Mouse (Mus musculus): ENCODE data around the gene Col16a1. TPM values are rescaled to one million over a fixed set of nuclear protein-coding genes. Genes with fewer than 3 reads are reported as not detected.

The Col16a1 gene
- polyA plus RNA-seq, 1 experiment from 2014 or later, result 8.7 TPM

DNA sequence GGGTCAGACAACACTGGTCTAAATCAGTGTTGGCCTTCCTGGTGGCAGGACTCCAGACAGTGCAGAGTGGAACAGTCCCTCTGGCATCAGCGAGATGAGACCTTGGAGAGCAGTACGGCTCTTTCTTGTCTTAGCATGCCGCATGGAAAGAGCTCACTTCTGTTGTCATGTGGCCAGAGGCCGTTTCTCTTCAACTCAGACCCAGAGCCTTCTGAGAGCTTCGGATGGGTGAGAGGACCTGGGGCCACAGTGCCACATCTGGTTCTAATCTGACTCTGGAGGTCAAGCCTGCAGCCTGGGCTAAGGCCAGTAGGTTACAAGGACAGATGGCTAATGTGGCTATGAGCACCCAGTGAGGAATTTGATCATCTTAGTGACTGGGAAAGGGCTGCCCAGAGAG lies 78.3 kb downstream of the Col16a1 start:
- Histone ChIP-seq H3K27ac (no peak overlapping the region), H3K36me3 (peaks cover 76% of the 10 kb centered on the region), H3K27me3 (ENCODE audit: insufficient read depth, poor library complexity, severe bottlenecking) (peaks cover 5% of the 10 kb centered on the region; the same call in 1 of the 2 replicates), H3K4me3 (no peak overlapping the region), H3K9me3 (no peaks in the 10 kb centered on the region), H3K4me1 (replicated peaks) (peaks cover 43% of the 10 kb centered on the region)
- peak; percentile 39 for DNase-seq (ENCODE audit: low spot score)
- WGBS, result 59% methylated on average over 5 of the region's 5 CpGs

DNA sequence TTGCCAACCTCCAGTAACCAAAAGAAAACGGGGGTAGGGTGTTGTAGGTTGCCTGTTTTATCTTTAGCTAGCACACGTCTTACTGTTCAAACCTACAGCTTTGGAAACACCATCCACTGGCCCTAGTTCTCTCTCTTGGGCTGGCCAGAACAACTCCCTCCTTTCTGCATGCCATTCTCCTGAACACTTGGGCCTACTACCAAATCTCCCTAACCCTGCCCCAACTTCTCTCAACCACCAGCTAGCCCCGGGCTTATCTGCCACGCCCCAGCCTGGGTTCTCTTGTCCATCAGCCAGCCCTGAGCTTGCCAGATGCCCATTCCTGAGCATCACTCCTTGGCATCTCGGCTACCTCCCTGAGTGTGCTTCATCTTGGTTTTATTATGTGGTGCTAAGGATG lies 81.3 kb downstream of the Col16a1 start:
- H3K4me1 ChIP-seq (replicated peaks), result peaks cover 28% of the 10 kb centered on the region
- H3K9me3 ChIP-seq, result no peaks in the 10 kb centered on the region
- H3K4me3 ChIP-seq, result no peak overlapping the region
- H3K36me3 ChIP-seq, result peaks cover 47% of the 10 kb centered on the region
- WGBS, result 85% methylated on average over 5 of the region's 5 CpGs
- peaks cover 5% of the 10 kb centered on the region; the same call in 1 of the 2 replicates for H3K27me3 ChIP-seq (ENCODE audit: insufficient read depth, poor library complexity, severe bottlenecking)
- no peak overlapping the region for H3K27ac ChIP-seq
- no peak for DNase-seq (ENCODE audit: low spot score)

DNA sequence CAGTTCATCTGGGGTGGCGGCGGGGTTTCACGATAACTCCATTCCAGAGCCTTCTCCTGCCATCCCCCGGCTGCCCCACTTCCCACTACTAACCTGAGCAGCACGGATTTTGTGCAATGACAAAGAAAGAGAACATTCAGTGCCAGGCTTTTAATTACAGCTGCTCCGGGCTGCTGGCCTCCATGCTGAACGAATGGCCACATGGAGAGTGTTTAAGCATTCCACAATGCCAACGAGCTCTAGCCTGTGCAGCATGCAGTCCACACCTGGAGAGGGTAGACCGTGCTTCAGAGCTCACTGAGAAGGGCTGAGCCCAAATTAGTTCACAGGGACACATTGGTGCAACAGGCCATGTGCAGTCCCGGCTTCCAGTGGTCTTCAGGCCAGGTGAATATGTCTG lies 82.4 kb downstream of the Col16a1 start:
- H3K27ac ChIP-seq, result no peak overlapping the region
- H3K4me1 ChIP-seq (replicated peaks), result peaks cover 31% of the 10 kb centered on the region
- no peaks in the 10 kb centered on the region for H3K9me3 ChIP-seq
- no peak for DNase-seq (ENCODE audit: low spot score)
- no peak overlapping the region for H3K4me3 ChIP-seq
- H3K27me3 ChIP-seq (ENCODE audit: insufficient read depth, poor library complexity, severe bottlenecking), result peaks cover 5% of the 10 kb centered on the region; the same call in 1 of the 2 replicates
- peaks cover 35% of the 10 kb centered on the region for H3K36me3 ChIP-seq
- 79% methylated on average over 10 of the region's 10 CpGs for WGBS

DNA sequence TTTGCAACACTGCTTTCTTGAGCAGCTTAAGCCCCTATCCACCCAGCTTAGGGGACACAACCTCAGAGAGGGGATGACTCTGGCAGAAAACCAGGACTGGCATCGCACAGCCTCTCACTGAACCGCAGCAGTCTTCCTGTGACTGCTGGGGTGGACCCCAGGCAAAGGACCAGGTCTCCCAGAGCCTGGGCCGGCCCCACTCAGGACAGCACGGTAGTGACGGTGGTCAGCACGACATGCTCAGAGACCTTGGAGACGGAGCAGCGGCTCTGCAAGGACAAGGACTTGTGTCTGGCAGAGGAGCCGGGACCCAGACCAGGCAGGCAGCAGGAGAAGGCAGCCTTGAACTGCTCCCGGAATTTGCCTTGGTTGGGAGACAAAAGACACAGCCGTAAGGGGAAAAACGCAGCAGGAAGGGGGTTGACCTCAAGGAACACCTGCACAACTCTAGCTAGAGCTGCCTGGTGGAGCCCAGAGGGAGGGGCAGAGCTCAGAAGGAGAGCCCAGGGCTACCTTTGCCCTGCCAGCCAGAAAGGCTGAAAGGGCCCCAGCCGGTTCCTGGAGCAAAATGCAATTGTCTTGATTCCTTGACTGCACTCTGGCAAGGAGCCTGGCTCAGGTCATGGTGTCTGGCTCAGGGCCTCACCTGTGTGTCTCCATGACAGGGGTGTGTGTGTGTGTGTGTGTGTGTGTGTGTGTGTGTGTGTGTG lies 83.2 kb downstream of the Col16a1 start:
- Histone ChIP-seq H3K27me3 (ENCODE audit: insufficient read depth, poor library complexity, severe bottlenecking) (peaks cover 10% of the 10 kb centered on the region; the same call in 1 of the 2 replicates), H3K27ac (no peak overlapping the region), H3K4me3 (no peak overlapping the region), H3K36me3 (peaks cover 28% of the 10 kb centered on the region), H3K9me3 (no peaks in the 10 kb centered on the region), H3K4me1 (replicated peaks) (peaks cover 35% of the 10 kb centered on the region)
- 54% methylated on average over 13 of the region's 13 CpGs for WGBS
- DNase-seq (ENCODE audit: low spot score), result no peak

DNA sequence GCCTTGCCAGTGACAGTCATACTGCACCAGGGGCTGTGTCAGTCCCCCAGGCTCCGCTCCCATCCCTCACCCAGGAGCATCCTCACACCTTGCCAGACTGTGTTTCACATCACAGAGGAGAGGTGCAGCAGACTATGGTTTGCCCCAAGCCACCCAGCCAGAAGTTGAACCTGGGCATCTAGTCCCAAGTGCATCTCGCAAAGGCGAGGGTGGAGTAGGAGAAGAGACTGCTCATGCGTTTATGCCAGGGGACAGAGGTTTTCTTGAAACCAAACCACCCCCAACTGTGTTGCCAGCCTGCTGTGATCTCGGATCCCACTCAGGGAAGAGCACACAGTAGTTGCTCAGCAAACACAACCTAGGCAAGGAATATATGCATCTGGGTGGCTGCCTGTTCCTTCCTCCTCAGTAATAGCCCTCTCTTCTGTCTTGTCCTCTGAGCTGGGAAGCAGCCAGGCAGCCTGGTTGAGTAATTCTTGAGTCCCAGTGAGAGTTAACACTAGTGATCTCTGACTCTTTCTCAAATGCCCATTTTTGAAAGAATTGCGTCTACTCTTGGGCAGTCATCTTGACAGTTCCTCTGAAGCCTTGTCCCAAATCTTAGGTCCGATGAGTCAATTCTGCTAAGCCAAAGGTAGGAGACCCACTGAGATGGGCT lies 83.9 kb downstream of the Col16a1 start:
- DNase-seq (ENCODE audit: low spot score), result no peak

DNA sequence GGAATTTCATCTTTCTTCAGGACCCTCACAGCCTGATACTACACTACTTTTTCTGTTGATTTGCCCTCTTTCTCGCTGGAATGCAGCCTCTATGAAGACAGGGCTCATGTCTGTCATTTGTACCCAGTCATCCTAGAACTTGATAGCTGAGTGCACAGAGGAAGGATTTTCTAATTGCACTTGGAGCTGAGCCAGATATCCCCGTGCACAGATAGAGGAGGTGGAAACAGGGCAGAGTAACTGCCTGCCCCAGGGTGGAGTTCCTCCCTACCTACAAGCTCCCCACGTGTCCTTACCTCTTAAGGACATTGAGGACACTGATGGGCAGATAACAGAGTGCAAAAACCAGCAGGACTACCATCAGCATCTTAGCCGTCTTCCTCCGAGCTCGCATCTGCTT lies 85.8 kb downstream of the Col16a1 start:
- DNase-seq (ENCODE audit: low spot score), result no peak
- peak overlapping the region; percentile 23; the same call in 1 of the 2 replicates for H3K27ac ChIP-seq
- WGBS, result 73% methylated on average over 6 of the region's 6 CpGs
- peaks cover 32% of the 10 kb centered on the region for H3K4me1 ChIP-seq (replicated peaks)
- H3K9me3 ChIP-seq, result no peaks in the 10 kb centered on the region
- H3K4me3 ChIP-seq, result no peak overlapping the region
- H3K36me3 ChIP-seq, result 0 out of 2 replicates have a peak, but pooled peaks cover 2% of the 10 kb centered on the region
- H3K27me3 ChIP-seq (ENCODE audit: insufficient read depth, poor library complexity, severe bottlenecking), result peaks cover 34% of the 10 kb centered on the region

More for the DNA sequence above, 83.9 kb downstream of the Col16a1 start:
- Histone ChIP-seq H3K27me3 (ENCODE audit: insufficient read depth, poor library complexity, severe bottlenecking) (peaks cover 16% of the 10 kb centered on the region; the same call in 1 of the 2 replicates), H3K36me3 (peaks cover 20% of the 10 kb centered on the region), H3K4me3 (no peak overlapping the region), H3K9me3 (no peaks in the 10 kb centered on the region), H3K27ac (no peak overlapping the region), H3K4me1 (replicated peaks) (peaks cover 29% of the 10 kb centered on the region)
- WGBS, result 84% methylated on average over 7 of the region's 7 CpGs

DNA sequence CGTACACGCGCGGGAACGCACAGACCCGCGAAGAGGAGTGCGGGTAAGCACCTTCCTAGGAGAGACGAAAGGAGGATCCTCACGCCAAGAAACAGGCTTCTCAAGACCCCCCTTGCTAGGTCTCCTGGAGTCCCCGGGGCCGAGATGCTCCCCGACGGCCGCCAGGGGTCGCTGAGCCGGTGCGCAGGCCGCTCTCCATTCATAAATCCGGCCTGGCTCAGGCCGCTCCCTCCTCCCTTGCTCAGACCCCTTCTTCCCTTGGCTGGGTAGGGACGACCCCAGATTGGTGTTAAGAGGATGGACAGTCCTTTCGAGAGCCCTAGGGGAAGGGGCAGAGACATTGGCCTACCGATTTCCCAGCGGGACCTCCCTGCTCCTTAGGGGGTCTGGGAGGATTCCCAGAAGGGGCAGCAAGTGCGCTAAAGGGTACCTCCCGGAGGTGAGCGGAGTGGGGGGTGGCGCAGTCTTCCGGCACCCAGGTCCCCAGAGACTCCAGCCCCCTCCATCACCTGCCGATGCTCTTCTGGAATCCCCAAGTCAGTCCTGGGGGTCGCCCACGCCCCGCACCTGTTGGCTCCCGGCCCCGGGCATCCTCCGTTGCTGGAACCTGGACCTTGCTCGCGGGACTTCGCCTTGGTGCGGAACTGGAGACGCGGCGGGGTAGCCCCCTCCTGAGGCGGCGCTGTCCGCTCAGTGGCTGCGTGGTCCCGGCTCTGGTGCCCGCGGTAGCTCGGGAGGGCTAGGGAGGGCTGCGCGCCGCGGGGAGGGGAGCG lies 91.0 kb downstream of the Col16a1 start:
- WGBS, result under 1% methylated on average over 57 of the region's 57 CpGs
- H3K9me3 ChIP-seq, result no peaks in the 10 kb centered on the region
- H3K36me3 ChIP-seq, result no peaks in the 10 kb centered on the region
- peak overlapping the region; percentile 60 for H3K4me3 ChIP-seq
- DNase-seq (ENCODE audit: low spot score), result peak; percentile 87
- H3K27me3 ChIP-seq (ENCODE audit: insufficient read depth, poor library complexity, severe bottlenecking), result peaks cover 82% of the 10 kb centered on the region
- H3K4me1 ChIP-seq (replicated peaks), result peaks cover 39% of the 10 kb centered on the region
- H3K27ac ChIP-seq, result peak overlapping the region; percentile 59

DNA sequence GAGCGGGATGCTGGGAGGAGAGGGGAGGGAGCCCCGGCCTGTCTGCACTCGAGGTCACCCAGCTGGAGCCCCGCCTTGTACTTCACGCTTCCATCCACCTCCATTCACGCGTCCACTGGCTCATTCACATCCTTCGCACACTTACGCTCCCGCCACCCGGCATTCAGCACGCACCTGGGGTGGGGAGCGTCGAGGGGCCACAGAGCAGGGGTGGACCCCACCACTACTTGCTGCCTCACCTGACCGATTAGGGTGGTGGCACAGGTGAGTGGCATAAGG lies 91.5 kb downstream of the Col16a1 start, which contains the start of gene Hcrtr1:
Gene Hcrtr1 (minus strand): TSS at position 146 of the 279 bp plus-strand sequence.
- Histone ChIP-seq H3K9me3 (no peaks in the 10 kb centered on the region), H3K4me3 (peak within 1 kb of the TSS; percentile 60), H3K27me3 (ENCODE audit: insufficient read depth, poor library complexity, severe bottlenecking) (peaks cover 87% of the 10 kb centered on the region), H3K27ac (peak within 1 kb of the TSS; percentile 59), H3K4me1 (replicated peaks) (peaks cover 39% of the 10 kb centered on the region), H3K36me3 (no peaks in the 10 kb centered on the region)
- no peak for DNase-seq (ENCODE audit: low spot score)
- WGBS, result 1% methylated on average over 13 of the region's 15 CpGs

DNA sequence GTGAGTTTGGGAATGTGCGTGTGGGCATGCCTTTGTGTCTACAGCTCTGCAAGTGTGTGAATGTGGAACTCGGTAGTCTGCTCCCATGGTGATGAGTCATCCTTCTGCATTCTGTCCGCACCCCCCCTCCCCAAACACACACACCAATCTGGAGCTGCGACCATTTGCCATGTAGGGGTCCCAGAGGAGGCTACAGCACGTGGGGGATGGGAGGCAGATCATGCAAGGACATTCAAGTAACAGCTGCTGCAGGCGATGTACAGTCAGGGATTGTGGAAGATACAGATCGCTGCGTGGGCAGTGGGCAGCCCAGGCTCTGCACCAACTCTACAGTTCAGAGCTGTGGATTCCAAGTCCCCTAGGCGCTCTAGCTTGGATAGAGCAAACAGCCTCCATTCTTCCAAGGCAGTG lies 93.4 kb downstream of the Col16a1 start:
- peaks cover 29% of the 10 kb centered on the region for H3K4me1 ChIP-seq (replicated peaks)
- WGBS, result 64% methylated on average over 9 of the region's 9 CpGs
- peak; percentile 20 for DNase-seq (ENCODE audit: low spot score)
- no peak overlapping the region for H3K27ac ChIP-seq
- H3K9me3 ChIP-seq, result no peaks in the 10 kb centered on the region
- H3K27me3 ChIP-seq (ENCODE audit: insufficient read depth, poor library complexity, severe bottlenecking), result peaks cover 81% of the 10 kb centered on the region
- H3K36me3 ChIP-seq, result no peaks in the 10 kb centered on the region
- no peak overlapping the region for H3K4me3 ChIP-seq

DNA sequence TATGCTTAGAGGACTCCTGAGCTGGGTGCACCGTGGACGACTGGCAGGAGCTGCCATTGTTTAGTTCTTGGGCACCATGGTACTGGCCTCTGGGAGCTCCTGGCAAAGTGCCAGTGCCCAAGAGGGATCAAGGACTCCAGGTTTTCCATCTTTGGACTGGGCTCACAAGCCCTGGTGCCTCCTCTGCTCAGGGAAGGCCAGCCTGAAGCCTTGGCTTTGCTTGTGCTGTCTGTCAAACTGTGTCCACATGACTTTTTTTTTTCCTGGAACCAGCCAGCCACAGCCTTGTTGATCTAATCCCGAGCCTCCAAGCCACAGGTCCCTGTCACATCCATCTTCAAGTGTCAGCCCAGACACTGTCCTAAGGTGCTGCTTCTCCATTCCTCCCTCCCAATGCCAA lies 94.1 kb downstream of the Col16a1 start:
- DNase-seq (ENCODE audit: low spot score), result no peak
- Histone ChIP-seq H3K4me1 (replicated peaks) (peaks cover 29% of the 10 kb centered on the region), H3K27me3 (ENCODE audit: insufficient read depth, poor library complexity, severe bottlenecking) (peaks cover 74% of the 10 kb centered on the region), H3K27ac (no peak overlapping the region), H3K9me3 (no peaks in the 10 kb centered on the region), H3K4me3 (no peak overlapping the region), H3K36me3 (no peaks in the 10 kb centered on the region)
- 62% methylated on average over 3 of the region's 3 CpGs for WGBS

DNA sequence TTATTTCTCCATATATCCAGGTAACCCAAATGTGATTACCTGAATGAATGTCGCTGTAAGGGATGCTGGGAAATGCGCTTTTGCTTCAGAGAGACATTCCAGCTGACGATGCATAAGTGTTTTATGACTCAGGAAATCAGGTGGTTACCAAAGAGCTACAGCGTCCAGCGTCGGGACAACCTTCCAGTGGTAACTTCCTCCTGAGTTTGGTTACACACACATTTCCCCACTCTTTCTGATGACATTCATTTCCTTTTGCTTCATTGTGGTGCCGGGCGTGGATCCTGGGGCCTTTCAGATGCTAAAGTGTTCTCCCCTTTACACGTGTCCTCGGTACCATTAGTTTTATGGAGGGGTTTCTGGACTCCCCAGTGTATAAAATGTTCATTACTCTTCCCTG lies 100.8 kb downstream of the Col16a1 start:
- H3K4me3 ChIP-seq, result no peak overlapping the region
- no peaks in the 10 kb centered on the region for H3K4me1 ChIP-seq (replicated peaks)
- no peaks in the 10 kb centered on the region for H3K36me3 ChIP-seq
- 87% methylated on average over 10 of the region's 10 CpGs for WGBS
- no peaks in the 10 kb centered on the region for H3K9me3 ChIP-seq
- no peak overlapping the region for H3K27ac ChIP-seq
- DNase-seq (ENCODE audit: low spot score), result no peak
- H3K27me3 ChIP-seq (ENCODE audit: insufficient read depth, poor library complexity, severe bottlenecking), result peaks cover 32% of the 10 kb centered on the region
